Comparison of ENCODE assay signal across 25 mouse cellular contexts in the genomic region with DNA sequence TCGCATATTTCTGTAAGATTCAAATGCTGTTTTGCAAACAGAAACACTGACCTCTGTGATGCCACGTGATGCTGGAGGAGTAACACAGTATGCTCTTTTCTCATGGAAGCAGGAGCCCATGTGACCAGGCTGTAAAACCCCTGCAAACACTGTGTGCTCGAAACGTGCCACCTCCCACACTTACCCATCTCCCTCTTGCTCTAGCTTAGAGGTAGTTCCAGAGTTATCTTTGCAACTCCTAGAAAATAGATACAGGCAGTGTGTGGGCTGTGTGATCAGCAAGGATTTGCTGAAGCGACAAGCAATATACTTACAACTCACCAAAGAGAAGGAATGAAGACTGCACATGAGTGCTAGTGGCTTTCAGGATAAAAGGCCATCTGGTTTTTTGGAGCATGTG. TPM values are rescaled to one million over a fixed set of nuclear protein-coding genes. Genes with fewer than 3 reads are reported as not detected.
A peak's percentile ranks its signal among the peaks of the same experiment; 100 is the strongest.
DNase-seq lines count a peak whose midpoint lies in the region; ATAC-seq and TF ChIP-seq lines count a peak whose summit lies in the region.
"Had no signal": no experiment of that assay in that cellular context is flagged by ENCODE, and none has a peak within 500 bp of the region (broad histone marks: within the 10 kb centered on the region; RNA-seq: fewer than 3 reads in every experiment).

No protein-coding gene starts in this region.

- peaks cover 43% of the 10 kb centered on the region for H3K4me1 ChIP-seq in forebrain, embryonic 15.5 days
- peaks cover 8% of the 10 kb centered on the region; the same call in 1 of the 2 replicates for H3K4me1 ChIP-seq in forebrain, postnatal 0 days (ENCODE audit: insufficient read depth)
- H3K4me1 ChIP-seq: embryonic facial prominence, embryonic 15.5 days had no signal

- H3K27me3 ChIP-seq in forebrain, embryonic 15.5 days = no peaks in the 10 kb centered on the region
- no peaks in the 10 kb centered on the region for H3K27me3 ChIP-seq in forebrain, postnatal 0 days (ENCODE audit: insufficient read depth, low read length)
- H3K27me3 ChIP-seq: embryonic facial prominence, embryonic 15.5 days; heart, embryonic 12.5 days; lung, embryonic 15.5 days; midbrain, embryonic 13.5 days had no signal

- H3K36me3 ChIP-seq in forebrain, embryonic 15.5 days = no peaks in the 10 kb centered on the region
- H3K36me3 ChIP-seq in forebrain, postnatal 0 days (ENCODE audit: insufficient read depth) = no peaks in the 10 kb centered on the region
- H3K36me3 ChIP-seq: embryonic facial prominence, embryonic 15.5 days; heart, embryonic 12.5 days; lung, embryonic 15.5 days; midbrain, embryonic 13.5 days had no signal

- WGBS in forebrain, embryonic 15.5 days = 68% methylated on average over 5 of the region's 5 CpGs
- WGBS in forebrain, postnatal 0 days = 54% methylated on average over 5 of the region's 5 CpGs

- H3K4me2 ChIP-seq in forebrain, embryonic 15.5 days (replicated peaks) = no peak overlapping the region
- no peak overlapping the region for H3K4me2 ChIP-seq in forebrain, postnatal 0 days (ENCODE audit: low read depth)
- H3K4me2 ChIP-seq: embryonic facial prominence, embryonic 15.5 days; heart, embryonic 12.5 days; lung, embryonic 15.5 days; midbrain, embryonic 13.5 days had no signal

- no peaks in the 10 kb centered on the region for H3K9me3 ChIP-seq in forebrain, embryonic 15.5 days
- H3K9me3 ChIP-seq in forebrain, postnatal 0 days (ENCODE audit: low read length) = no peaks in the 10 kb centered on the region
- H3K9me3 ChIP-seq: embryonic facial prominence, embryonic 15.5 days; heart, embryonic 12.5 days; lung, embryonic 15.5 days; megakaryocyte, embryonic 14.5 days; midbrain, embryonic 13.5 days had no signal

- no peak for ATAC-seq in forebrain, embryonic 15.5 days (replicated peaks)
- ATAC-seq in forebrain, postnatal 0 days = no peak
- ATAC-seq: midbrain, embryonic 13.5 days had no signal

- H3K27ac ChIP-seq in forebrain, embryonic 15.5 days (replicated peaks) = peak overlapping the region; percentile 79
- no peak overlapping the region for H3K27ac ChIP-seq in forebrain, postnatal 0 days (ENCODE audit: low read depth, low read length)
- H3K27ac ChIP-seq: embryonic facial prominence, embryonic 15.5 days; kidney, postnatal 0 days; liver, embryonic 14.5 days; lung, embryonic 15.5 days; midbrain, embryonic 13.5 days had no signal

- no peak overlapping the region for H3K9ac ChIP-seq in forebrain, embryonic 15.5 days (replicated peaks)
- H3K9ac ChIP-seq in forebrain, postnatal 0 days = no peak overlapping the region
- H3K9ac ChIP-seq: embryonic facial prominence, embryonic 15.5 days; heart, embryonic 12.5 days; liver, embryonic 14.5 days; lung, embryonic 15.5 days; midbrain, embryonic 13.5 days had no signal

- no peak for TF ChIP-seq CTCF in forebrain, postnatal 0 days (IDR thresholded peaks at IDR 0.05; ENCODE audit: low read depth)

- intact Hi-C loops in left cerebral cortex, postnatal 10 days (cut with DNase I) = no loop called here

- no peak for DNase-seq in forebrain, postnatal 0 days
- peak; percentile 46 to 48 for DNase-seq in left cerebral cortex, adult 9 months (ENCODE audit: low spot score in 2 of 2)
- DNase-seq in left cerebral cortex, postnatal 10 days (ENCODE audit: extremely low spot score in 1 of 2, low spot score in 2 of 2) = no peak
- DNase-seq in right cerebral cortex, postnatal 36 days (ENCODE audit: low spot score in 2 of 2) = peak; percentile 41 to 73
- DNase-seq in right cerebral cortex, postnatal 4 days = no peak
- DNase-seq in embryo, embryonic 10 days (ENCODE audit: low spot score) = no peak
- DNase-seq: adrenal gland, postnatal 14 days; cerebellum, adult 8-10 months; gastrocnemius, postnatal 14 days; heart, adult 18-20 months; heart, postnatal 10 days; kidney, adult 2 months; lung, postnatal 36 days; thymus, adult 18-20 months; thymus, postnatal 36 days had no signal

- H3K4me3 ChIP-seq in forebrain, embryonic 15.5 days = no peak overlapping the region
- H3K4me3 ChIP-seq in forebrain, postnatal 0 days (ENCODE audit: low read depth, low read length) = no peak overlapping the region
- H3K4me3 ChIP-seq: embryonic facial prominence, embryonic 15.5 days; heart, embryonic 12.5 days; lung, embryonic 15.5 days; megakaryocyte, embryonic 14.5 days; midbrain, embryonic 13.5 days had no signal

RNA-seq across cellular contexts. Expression of a gene that starts 8.1 kb away (rescaled TPM):
- polyA plus RNA-seq in forebrain, embryonic 15.5 days (2015; fragmentation: Nextera tagmentation; extraction: Ambion mirVana) = 4.0 TPM in 2 replicates
- 4.5 and 5.1 TPM in 2 replicates for total RNA-seq in forebrain, postnatal 0 days (2014; rRNA removed)
- polyA plus RNA-seq in forebrain, postnatal 0 days (2015; fragmentation: Nextera tagmentation; extraction: Ambion mirVana) = 5.2 and 9.0 TPM in 2 replicates
- total RNA-seq in left cerebral cortex, postnatal 10 days (2021) = 1 to 10 TPM; 3.6 to 4.2 TPM
- total RNA-seq: heart, adult 18-20 months; heart, postnatal 10 days; monocyte, adult 5-6 weeks had no signal
- polyA plus RNA-seq: heart, embryonic 12.5 days; spleen, adult 2 months had no signal

RNA-seq across cellular contexts. Expression of a gene that starts 14.0 kb away (rescaled TPM):
- 50.3 and 53.0 TPM in 2 replicates for polyA plus RNA-seq in forebrain, embryonic 15.5 days (2015; fragmentation: Nextera tagmentation; extraction: Ambion mirVana)
- total RNA-seq in forebrain, postnatal 0 days (2014; rRNA removed) = 38.2 and 47.5 TPM in 2 replicates
- 43.7 and 53.2 TPM in 2 replicates for polyA plus RNA-seq in forebrain, postnatal 0 days (2015; fragmentation: Nextera tagmentation; extraction: Ambion mirVana)
- 10 to 100 TPM; 51.6 to 53.0 TPM for total RNA-seq in left cerebral cortex, postnatal 10 days (2021)

RNA-seq across cellular contexts. Expression of a gene that starts 58.6 kb away (rescaled TPM):
- polyA plus RNA-seq in forebrain, embryonic 15.5 days (2015; fragmentation: Nextera tagmentation; extraction: Ambion mirVana) = 52.9 and 55.3 TPM in 2 replicates
- 35.7 and 38.2 TPM in 2 replicates for total RNA-seq in forebrain, postnatal 0 days (2014; rRNA removed)
- 38.7 and 42.0 TPM in 2 replicates for polyA plus RNA-seq in forebrain, postnatal 0 days (2015; fragmentation: Nextera tagmentation; extraction: Ambion mirVana)
- 10 to 100 TPM; 16.8 to 20.0 TPM for total RNA-seq in left cerebral cortex, postnatal 10 days (2021)

RNA-seq across cellular contexts. Expression of a gene that starts 59.4 kb away (rescaled TPM):
- 115 and 117 TPM in 2 replicates for polyA plus RNA-seq in forebrain, embryonic 15.5 days (2015; fragmentation: Nextera tagmentation; extraction: Ambion mirVana)
- 31.8 and 40.7 TPM in 2 replicates for total RNA-seq in forebrain, postnatal 0 days (2014; rRNA removed)
- polyA plus RNA-seq in forebrain, postnatal 0 days (2015; fragmentation: Nextera tagmentation; extraction: Ambion mirVana) = 100.0 and 102 TPM in 2 replicates
- total RNA-seq in left cerebral cortex, postnatal 10 days (2021) = 10 to 100 TPM; 54.3 to 58.1 TPM

Comparison
In these comparisons a context has a peak if more than half of its experiments do, and no peak if none do; other contexts are left out.
1. DNase-seq: peak in left cerebral cortex, adult 9 months (2 of 2) and right cerebral cortex, postnatal 36 days (2 of 2); none in forebrain, postnatal 0 days (single experiment), left cerebral cortex, postnatal 10 days (0 of 2), right cerebral cortex, postnatal 4 days (single experiment) and embryo, embryonic 10 days (single experiment).